Mouse (Mus musculus) lung, embryonic 16.5 days (tissue): ENCODE data around the gene Tead1. TPM values are rescaled to one million over a fixed set of nuclear protein-coding genes. Genes with fewer than 3 reads are reported as not detected.

ENCODE experiments used
- ATAC-seq: fragments of 200-750 bp; cut with Nextera tagmentation; 2 replicates; pipeline ENCODE4 v1.8.0; 2017; ENCODE audit warnings: low read depth, mild to moderate bottlenecking, moderate library complexity
- H3K27ac ChIP-seq: fragments of 300-500 bp; sonication (generic); 2 replicates; pipeline ENCODE4 v1.5.1; 2014; ENCODE audit warnings: mild to moderate bottlenecking, control low read depth, low read length
- H3K27me3 ChIP-seq: fragments of 300-500 bp; sonication (generic); 2 replicates; pipeline ENCODE4 v1.6.1; 2014; ENCODE audit warnings: low read depth, low read length, mixed read lengths; ENCODE audit not compliant: control insufficient read depth, insufficient read depth
- H3K36me3 ChIP-seq: fragments of 300-500 bp; sonication (generic); 2 replicates; pipeline ENCODE4 v1.6.1; 2014; ENCODE audit warnings: low read length; ENCODE audit not compliant: control insufficient read depth, insufficient read depth
- H3K4me1 ChIP-seq: fragments of 300-500 bp; sonication (generic); replicated peaks from 2 replicates; pipeline ENCODE4 v1.6.1; 2014; ENCODE audit warnings: low read length, mixed read lengths; ENCODE audit not compliant: control insufficient read depth, insufficient read depth
- H3K4me2 ChIP-seq: fragments of 300-500 bp; sonication (generic); 2 replicates; pipeline ENCODE4 v1.6.1; 2014; ENCODE audit warnings: low read depth, low read length, control low read depth
- H3K4me3 ChIP-seq: fragments of 300-500 bp; sonication (generic); 2 replicates; pipeline ENCODE4 v1.5.1; 2014; ENCODE audit warnings: mild to moderate bottlenecking, low read length, control low read depth
- H3K9ac ChIP-seq: fragments of 300-500 bp; sonication (generic); 2 replicates; pipeline ENCODE4 v1.6.1; 2014; ENCODE audit warnings: low read length, control low read depth
- H3K9me3 ChIP-seq: fragments of 300-500 bp; sonication (generic); 2 replicates; pipeline ENCODE4 v1.6.1; 2016; ENCODE audit warnings: low read length; ENCODE audit not compliant: control insufficient read depth
- WGBS: fragments of 180-500 bp; shearing (Covaris S2); extraction: QIAGEN DNeasy Blood & Tissue Kit; methylation state at CpG from one replicate; pipeline ENCODE4 v1.1.7; 2014; 5-methylcytosine and 5-hydroxymethylcytosine counted together
- polyA plus RNA-seq: library from polyadenylated mRNA; unstranded; fragments of >200 nt; fragmentation: Nextera tagmentation; extraction: Ambion mirVana; gene quantifications from 2 replicates; pipeline ENCODE4 v1.2.1, GENCODE M21; 2015

The Tead1 gene
- polyA plus RNA-seq, 1 experiment from 2014 or later = 20.1 TPM

GRCm38 (mm10) chr7:112810752-112811151 lies 131.6 kb downstream of the Tead1 start:
- ATAC-seq = peak; percentile 56
- no peaks in the 10 kb centered on the region for H3K27me3 ChIP-seq
- H3K27ac ChIP-seq = no peak overlapping the region; the same call in 1 of the 2 replicates
- no peaks in the 10 kb centered on the region for H3K36me3 ChIP-seq
- H3K4me1 ChIP-seq = peaks cover 23% of the 10 kb centered on the region
- H3K9ac ChIP-seq = no peak overlapping the region
- H3K4me2 ChIP-seq = no peak overlapping the region; the same call in 1 of the 2 replicates
- no peaks in the 10 kb centered on the region for H3K9me3 ChIP-seq
- no peak overlapping the region for H3K4me3 ChIP-seq
- WGBS = 32% methylated on average over 7 of the region's 7 CpGs

DNA sequence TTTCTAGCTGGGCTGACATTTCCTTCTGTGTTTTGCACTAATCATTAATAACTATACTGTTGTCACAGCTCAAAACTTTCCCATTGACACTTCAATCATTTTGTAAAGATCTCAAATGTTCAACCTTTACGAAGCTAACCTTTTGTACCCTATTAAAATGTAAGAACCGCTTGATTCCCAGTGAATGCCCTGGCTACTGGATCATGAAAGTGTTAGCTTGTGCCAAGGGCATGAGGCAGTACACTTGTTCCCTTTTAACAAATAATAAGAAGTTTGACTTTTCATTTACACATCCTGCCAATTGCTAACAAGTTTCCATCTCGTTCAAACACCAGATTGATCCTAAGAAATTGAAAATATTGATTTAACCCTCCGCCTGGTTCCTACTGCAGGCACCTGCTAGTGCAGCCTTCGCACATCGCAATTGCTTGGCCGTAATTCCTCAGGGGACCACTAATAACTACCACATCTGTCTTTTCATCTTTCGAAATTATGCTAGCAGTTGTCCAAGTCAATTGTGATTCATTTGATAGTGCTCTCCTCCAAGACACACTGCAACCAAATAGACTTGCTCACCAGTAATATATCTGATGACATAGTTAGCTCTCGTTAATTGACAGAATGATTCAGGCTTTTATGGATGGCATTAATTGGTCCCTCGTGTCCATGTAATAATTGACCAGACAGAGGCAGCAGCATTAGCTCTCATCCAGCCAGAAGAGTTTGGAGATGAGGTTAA lies 133.1 kb downstream of the Tead1 start:
- WGBS = 88% methylated on average over 10 of the region's 10 CpGs
- H3K36me3 ChIP-seq = no peaks in the 10 kb centered on the region
- no peak overlapping the region for H3K27ac ChIP-seq
- no peak overlapping the region for H3K4me3 ChIP-seq
- peaks cover 13% of the 10 kb centered on the region for H3K4me1 ChIP-seq
- no peak overlapping the region for H3K9ac ChIP-seq
- no peak overlapping the region for H3K4me2 ChIP-seq
- ATAC-seq = no peak
- no peaks in the 10 kb centered on the region for H3K27me3 ChIP-seq
- no peaks in the 10 kb centered on the region for H3K9me3 ChIP-seq

DNA sequence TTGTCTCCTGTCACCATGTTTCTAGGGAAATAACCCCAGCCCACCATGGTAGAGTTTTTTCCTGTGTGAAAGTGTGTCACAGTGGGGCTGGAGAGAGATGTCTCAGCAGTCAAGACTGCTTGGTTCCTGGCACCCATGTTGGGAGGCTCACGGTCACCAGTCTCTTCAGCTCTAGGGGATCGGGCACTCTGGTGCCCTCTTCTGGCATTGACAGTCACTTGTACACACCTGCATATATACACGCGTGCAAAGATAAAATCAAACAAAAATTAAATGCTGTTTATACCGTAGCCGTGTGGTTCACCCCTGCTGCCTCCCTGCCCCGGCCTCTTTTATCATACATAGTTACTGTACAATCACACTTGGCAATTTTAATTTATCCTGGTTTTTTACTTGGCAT lies 134.0 kb downstream of the Tead1 start:
- H3K36me3 ChIP-seq = no peaks in the 10 kb centered on the region
- no peak overlapping the region for H3K9ac ChIP-seq
- H3K9me3 ChIP-seq = no peaks in the 10 kb centered on the region
- no peaks in the 10 kb centered on the region for H3K27me3 ChIP-seq
- 91% methylated on average over 7 of the region's 7 CpGs for WGBS
- ATAC-seq = no peak
- H3K4me1 ChIP-seq = peaks cover 11% of the 10 kb centered on the region
- H3K27ac ChIP-seq = no peak overlapping the region
- H3K4me3 ChIP-seq = no peak overlapping the region
- H3K4me2 ChIP-seq = no peak overlapping the region

GRCm38 (mm10) chr7:112813731-112814306 lies 134.7 kb downstream of the Tead1 start:
- peak; percentile 63 for ATAC-seq
- Histone ChIP-seq H3K4me1 (peaks cover 11% of the 10 kb centered on the region), H3K27me3 (no peaks in the 10 kb centered on the region), H3K9ac (no peak overlapping the region), H3K4me2 (no peak overlapping the region), H3K4me3 (no peak overlapping the region), H3K27ac (no peak overlapping the region), H3K9me3 (no peaks in the 10 kb centered on the region), H3K36me3 (no peaks in the 10 kb centered on the region)
- WGBS = 69% methylated on average over 8 of the region's 8 CpGs

DNA sequence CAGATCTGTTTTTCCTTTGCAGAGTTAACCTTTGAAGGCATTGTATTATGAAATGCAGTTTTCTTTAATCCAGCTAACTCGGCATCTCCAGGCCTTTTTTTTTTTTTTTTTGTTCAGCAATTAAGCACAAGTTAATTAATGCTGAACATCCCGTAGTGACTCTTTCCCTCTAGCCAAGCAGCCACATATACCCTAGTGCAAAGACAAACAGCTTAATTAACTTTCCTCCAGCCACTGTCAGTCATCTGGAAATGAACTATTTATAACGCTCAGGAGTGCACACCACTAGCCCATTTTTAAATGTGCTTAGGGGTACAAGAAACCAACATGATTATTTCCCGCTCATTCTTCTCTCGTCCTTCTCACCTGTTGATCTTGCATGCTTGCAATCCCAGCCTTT lies 136.9 kb downstream of the Tead1 start:
- WGBS = 86% methylated on average over 5 of the region's 5 CpGs
- H3K9ac ChIP-seq = no peak overlapping the region
- no peak for ATAC-seq
- no peaks in the 10 kb centered on the region for H3K36me3 ChIP-seq
- peaks cover 2% of the 10 kb centered on the region for H3K4me1 ChIP-seq
- no peak overlapping the region for H3K4me2 ChIP-seq
- H3K4me3 ChIP-seq = no peak overlapping the region
- H3K27ac ChIP-seq = no peak overlapping the region
- no peaks in the 10 kb centered on the region for H3K9me3 ChIP-seq
- H3K27me3 ChIP-seq = no peaks in the 10 kb centered on the region

DNA sequence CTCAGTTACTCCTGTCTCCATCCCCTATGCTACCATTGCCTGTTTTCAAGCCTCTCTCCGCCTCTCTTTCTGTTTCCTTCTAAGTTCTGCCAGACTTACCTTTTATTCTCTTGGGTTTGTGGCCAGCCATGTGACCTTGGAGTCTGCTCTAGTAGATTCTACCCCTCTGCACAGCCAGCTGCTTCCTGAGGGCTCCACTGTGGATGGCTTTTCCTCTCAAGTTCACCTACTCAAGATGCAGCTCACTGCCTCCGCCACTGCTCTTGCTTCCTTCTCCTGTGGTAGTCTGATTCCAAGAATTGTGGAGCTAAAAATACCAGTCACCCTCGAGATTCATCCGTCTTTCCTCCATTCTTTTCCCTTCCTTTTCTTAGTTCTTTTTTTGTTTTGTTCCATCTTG lies 140.7 kb downstream of the Tead1 start:
- H3K4me2 ChIP-seq = no peak overlapping the region
- H3K9me3 ChIP-seq = no peaks in the 10 kb centered on the region
- WGBS = 66% methylated on average over 4 of the region's 4 CpGs
- H3K9ac ChIP-seq = no peak overlapping the region
- H3K4me3 ChIP-seq = no peak overlapping the region
- peaks cover 22% of the 10 kb centered on the region for H3K4me1 ChIP-seq
- H3K27ac ChIP-seq = no peak overlapping the region
- ATAC-seq = no peak
- no peaks in the 10 kb centered on the region for H3K27me3 ChIP-seq
- H3K36me3 ChIP-seq = no peaks in the 10 kb centered on the region

- peak overlapping the region; percentile 89 for H3K27ac ChIP-seq
- WGBS = 10% methylated on average over 5 of the region's 5 CpGs
- H3K27me3 ChIP-seq = no peaks in the 10 kb centered on the region
- H3K36me3 ChIP-seq = no peaks in the 10 kb centered on the region
- peaks cover 51% of the 10 kb centered on the region for H3K4me1 ChIP-seq
- H3K4me3 ChIP-seq = no peak overlapping the region
- ATAC-seq = peak; percentile 19; the same call in 1 of the 2 replicates
- H3K4me2 ChIP-seq = peak overlapping the region; percentile 37
- H3K9ac ChIP-seq = 0 out of 2 replicates have a peak overlapping the region, but pooled peaks have one; percentile 17
- H3K9me3 ChIP-seq = no peaks in the 10 kb centered on the region
Observed at GRCm38 (mm10) chr7:112822879-112823278, 143.8 kb downstream of the Tead1 start.

DNA sequence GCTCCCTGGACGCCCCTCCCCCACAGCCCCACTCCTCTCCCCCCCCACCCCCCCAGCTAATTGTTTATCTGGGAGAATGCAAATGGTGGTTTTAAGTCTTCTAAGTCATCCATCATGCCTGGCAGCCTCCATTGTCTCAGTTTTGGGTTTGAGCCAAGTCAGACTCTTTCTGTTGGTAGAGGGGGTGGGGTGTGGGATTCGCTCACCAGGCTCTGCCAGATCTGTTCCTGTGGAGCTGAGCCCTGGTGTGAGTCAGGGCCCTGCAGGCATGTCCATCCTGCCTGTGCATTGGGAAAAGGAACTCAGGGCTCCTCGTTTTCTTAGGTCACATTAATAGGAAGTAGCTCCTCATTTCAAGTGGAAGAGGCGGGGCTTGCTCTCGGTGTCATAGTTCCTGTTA lies 144.5 kb downstream of the Tead1 start:
- H3K27ac ChIP-seq = peak overlapping the region; percentile 89
- H3K4me2 ChIP-seq = peak overlapping the region; percentile 37
- H3K9ac ChIP-seq = no peak overlapping the region
- H3K4me1 ChIP-seq = peaks cover 54% of the 10 kb centered on the region
- ATAC-seq = peak; percentile 73
- WGBS = 4% methylated on average over 5 of the region's 5 CpGs
- no peaks in the 10 kb centered on the region for H3K36me3 ChIP-seq
- no peaks in the 10 kb centered on the region for H3K9me3 ChIP-seq
- peak overlapping the region; percentile 3; the same call in 1 of the 2 replicates for H3K4me3 ChIP-seq
- H3K27me3 ChIP-seq = no peaks in the 10 kb centered on the region

GRCm38 (mm10) chr7:112825339-112825781 lies 146.2 kb downstream of the Tead1 start:
- 8% methylated on average over 11 of the region's 11 CpGs for WGBS
- Histone ChIP-seq H3K27me3 (no peaks in the 10 kb centered on the region), H3K9ac (peak overlapping the region; percentile 8; the same call in 1 of the 2 replicates), H3K27ac (peak overlapping the region; percentile 94), H3K4me2 (peak overlapping the region; percentile 6), H3K9me3 (no peaks in the 10 kb centered on the region), H3K36me3 (no peaks in the 10 kb centered on the region), H3K4me3 (no peak overlapping the region), H3K4me1 (peaks cover 58% of the 10 kb centered on the region)
- ATAC-seq = peak; percentile 24
